Mouse (Mus musculus) limb, embryonic 11.5 days (tissue): ENCODE results near the gene Cdh13. TPM values are rescaled to one million over a fixed set of nuclear protein-coding genes. Genes with fewer than 3 reads are reported as not detected.

Experiments
- ATAC-seq: fragments of 200-750 bp; cut with Nextera tagmentation; 2 replicates; pipeline ENCODE4 v1.8.0; 2017; ENCODE audit warnings: low read depth; ENCODE audit not compliant: insufficient number of reproducible peaks, low FRiP score, low TSS enrichment
- DNase-seq: peaks from one replicate; pipeline ENCODE4 v3.0.0-alpha.2; 2015; ENCODE audit warnings: low spot score
- H3K27ac ChIP-seq: fragments of 300-500 bp; sonication (generic); replicated peaks from 2 replicates; pipeline ENCODE4 v1.5.1; 2014; ENCODE audit warnings: low read depth, mild to moderate bottlenecking, low read length
- H3K27me3 ChIP-seq: fragments of 300-500 bp; sonication (generic); 2 replicates; pipeline ENCODE4 v1.6.1; 2014; ENCODE audit warnings: mild to moderate bottlenecking, low read length, mixed read lengths; ENCODE audit not compliant: control insufficient read depth, insufficient read depth
- H3K36me3 ChIP-seq: fragments of 300-500 bp; sonication (generic); 2 replicates; pipeline ENCODE4 v1.6.1; 2014; ENCODE audit warnings: mild to moderate bottlenecking, low read length, moderate library complexity, mixed read lengths; ENCODE audit not compliant: control insufficient read depth, insufficient read depth
- H3K4me1 ChIP-seq: fragments of 300-500 bp; sonication (generic); 2 replicates; pipeline ENCODE4 v1.6.1; 2014; ENCODE audit warnings: low read length, mixed read lengths; ENCODE audit not compliant: control insufficient read depth, insufficient read depth
- H3K4me2 ChIP-seq: fragments of 300-500 bp; sonication (generic); 2 replicates; pipeline ENCODE4 v1.6.1; 2014; ENCODE audit warnings: low read depth, mild to moderate bottlenecking, moderate library complexity; ENCODE audit not compliant: severe bottlenecking
- H3K4me3 ChIP-seq: fragments of 300-500 bp; sonication (generic); 2 replicates; pipeline ENCODE4 v1.5.1; 2014; ENCODE audit warnings: low read depth, low read length
- H3K9ac ChIP-seq: fragments of 300-500 bp; sonication (generic); 2 replicates; pipeline ENCODE4 v1.6.1; 2014; ENCODE audit warnings: mild to moderate bottlenecking, low read length
- H3K9me3 ChIP-seq: fragments of 300-500 bp; sonication (generic); 2 replicates; pipeline ENCODE4 v1.6.1; 2016; ENCODE audit warnings: low read length; ENCODE audit not compliant: control insufficient read depth
- WGBS: fragments of 180-500 bp; shearing (Covaris S2); extraction: QIAGEN DNeasy Blood & Tissue Kit; methylation state at CpG from one replicate; pipeline ENCODE4 v1.1.7; 2014; 5-methylcytosine and 5-hydroxymethylcytosine counted together
- polyA plus RNA-seq: library from polyadenylated mRNA; unstranded; fragments of >200 nt; fragmentation: Nextera tagmentation; extraction: Ambion mirVana; gene quantifications from 2 replicates; pipeline ENCODE4 v1.2.1, GENCODE M21; 2014

Cdh13 gene
- polyA plus RNA-seq, 1 experiment from 2014 or later, result 4.9 TPM

DNA sequence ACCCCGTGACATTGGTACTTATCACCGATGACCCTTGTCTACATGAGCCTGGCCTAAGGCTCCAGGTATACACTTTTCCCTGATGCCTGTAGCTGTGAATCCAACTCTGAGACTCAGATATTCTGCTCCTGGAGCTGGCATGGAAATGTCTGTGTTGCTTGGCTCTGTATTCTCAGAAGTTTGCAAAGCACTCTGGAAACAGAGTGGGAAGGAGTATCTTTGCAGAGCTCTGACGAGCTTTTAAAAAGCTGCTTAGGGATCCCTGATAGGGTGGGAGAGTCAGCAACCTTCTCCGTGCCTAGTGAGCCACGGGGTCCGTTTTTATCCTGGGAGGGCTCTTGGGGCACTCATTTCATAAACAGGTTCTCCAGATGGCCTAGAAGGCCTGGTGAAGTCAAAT, 526.1 kb downstream of the Cdh13 start:
- ATAC-seq (no peak), DNase-seq (no peak)
- no peak overlapping the region for H3K4me3 ChIP-seq
- no peak overlapping the region for H3K9ac ChIP-seq
- H3K4me1 ChIP-seq, result no peaks in the 10 kb centered on the region
- H3K27me3 ChIP-seq, result no peaks in the 10 kb centered on the region
- 80% methylated on average over 6 of the region's 6 CpGs for WGBS
- H3K9me3 ChIP-seq, result no peaks in the 10 kb centered on the region
- no peak overlapping the region for H3K27ac ChIP-seq
- no peaks in the 10 kb centered on the region for H3K36me3 ChIP-seq
- H3K4me2 ChIP-seq, result no peak overlapping the region

DNA sequence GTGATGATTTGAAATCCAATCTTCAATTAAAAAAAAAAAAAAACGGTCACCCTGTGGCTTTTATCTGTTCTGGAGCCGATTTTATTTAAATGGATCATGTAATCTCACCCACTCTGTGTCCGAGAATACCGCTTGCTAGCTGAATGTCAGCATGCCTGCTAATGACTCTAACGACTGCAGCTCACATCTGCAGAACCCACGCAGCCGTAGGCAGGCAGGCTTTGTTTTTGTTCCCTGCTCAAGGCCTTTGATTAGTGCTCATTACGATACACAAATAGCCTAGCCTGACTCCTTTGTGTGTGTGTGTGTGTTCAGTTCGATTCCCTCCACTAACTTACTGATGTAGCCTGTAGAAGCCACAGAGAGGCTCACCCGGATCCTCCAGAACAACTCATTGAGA, 531.5 kb downstream of the Cdh13 start:
- H3K4me1 ChIP-seq, result no peaks in the 10 kb centered on the region
- WGBS, result 54% methylated on average over 10 of the region's 10 CpGs

DNA sequence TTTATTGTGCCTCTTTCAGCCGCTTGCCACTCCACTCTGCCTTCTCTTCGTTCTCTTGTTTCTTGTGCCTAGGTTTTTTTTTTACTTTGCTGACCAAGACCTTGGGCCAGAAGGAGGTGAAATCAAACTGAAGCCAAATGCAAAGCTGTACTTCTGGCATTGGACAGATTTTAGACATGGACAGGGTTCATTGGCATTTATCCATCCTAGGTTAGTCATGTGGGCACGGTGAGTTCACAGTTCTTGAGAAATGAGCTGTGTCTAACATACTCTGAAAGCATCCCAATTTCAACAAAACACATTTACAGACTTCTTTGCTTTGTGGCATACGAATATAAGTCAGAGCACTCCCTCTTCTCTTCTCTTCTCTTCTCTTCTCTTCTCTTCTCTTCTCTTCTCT, 543.2 kb downstream of the Cdh13 start:
- 70% methylated on average over 4 of the region's 4 CpGs for WGBS
- Histone ChIP-seq H3K9ac (no peak overlapping the region), H3K4me1 (no peaks in the 10 kb centered on the region), H3K4me2 (no peak overlapping the region), H3K27me3 (no peaks in the 10 kb centered on the region), H3K36me3 (no peaks in the 10 kb centered on the region), H3K9me3 (no peaks in the 10 kb centered on the region), H3K27ac (no peak overlapping the region), H3K4me3 (no peak overlapping the region)
- ATAC-seq, result no peak
- DNase-seq, result no peak

More for the DNA sequence above, 531.5 kb downstream of the Cdh13 start:
- Histone ChIP-seq H3K4me2 (no peak overlapping the region), H3K27ac (no peak overlapping the region), H3K27me3 (no peaks in the 10 kb centered on the region), H3K36me3 (no peaks in the 10 kb centered on the region), H3K9me3 (no peaks in the 10 kb centered on the region), H3K9ac (no peak overlapping the region), H3K4me3 (no peak overlapping the region)
- ATAC-seq, result no peak
- DNase-seq, result no peak

DNA sequence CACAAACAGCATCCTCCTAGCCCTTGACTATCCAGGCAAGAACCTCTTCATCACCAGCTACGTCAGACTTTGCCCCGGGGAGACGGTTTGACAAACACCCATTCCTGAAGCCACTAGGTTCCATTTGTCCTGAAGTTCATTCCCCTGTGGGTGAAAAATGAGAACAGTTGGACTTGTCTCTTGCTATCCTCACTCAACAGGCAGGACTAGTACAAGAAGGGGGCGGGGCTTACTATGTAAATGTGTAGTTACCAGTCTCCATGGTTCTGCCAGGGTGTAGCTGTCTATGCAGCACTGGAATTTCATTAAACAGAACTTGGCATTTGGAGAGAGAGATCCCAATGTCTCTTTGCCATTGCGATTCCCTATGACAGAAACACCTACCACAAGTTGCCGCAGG, 544.2 kb downstream of the Cdh13 start:
- H3K4me3 ChIP-seq, result no peak overlapping the region
- no peaks in the 10 kb centered on the region for H3K36me3 ChIP-seq
- no peak overlapping the region for H3K9ac ChIP-seq
- no peak overlapping the region for H3K27ac ChIP-seq
- no peak for DNase-seq
- no peak overlapping the region for H3K4me2 ChIP-seq
- H3K9me3 ChIP-seq, result no peaks in the 10 kb centered on the region
- H3K27me3 ChIP-seq, result no peaks in the 10 kb centered on the region
- ATAC-seq, result no peak
- 93% methylated on average over 6 of the region's 6 CpGs for WGBS
- H3K4me1 ChIP-seq, result no peaks in the 10 kb centered on the region

DNA sequence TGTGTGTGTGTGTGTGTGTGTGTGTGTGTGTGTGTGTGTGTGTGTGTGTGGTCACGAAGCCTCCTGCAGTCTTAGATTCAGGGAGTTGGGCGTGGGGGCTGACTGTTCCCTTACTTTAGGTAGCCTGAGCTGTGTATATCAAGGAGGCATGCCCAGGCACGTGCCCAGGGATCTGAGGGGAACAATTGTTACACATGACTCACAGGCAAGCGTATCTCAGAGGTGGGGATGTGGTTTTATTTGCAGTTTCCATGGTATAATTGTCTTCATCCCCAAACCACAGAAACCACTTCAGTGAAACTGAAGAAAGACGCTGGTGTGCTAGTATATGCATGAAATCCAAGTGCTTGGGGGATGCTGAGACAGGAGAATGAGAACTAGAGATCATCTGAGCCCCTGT, 546.8 kb downstream of the Cdh13 start:
- H3K4me1 ChIP-seq, result no peaks in the 10 kb centered on the region
- ATAC-seq, result no peak
- no peak overlapping the region for H3K9ac ChIP-seq
- H3K27me3 ChIP-seq, result no peaks in the 10 kb centered on the region
- no peak overlapping the region for H3K27ac ChIP-seq
- no peak overlapping the region for H3K4me2 ChIP-seq
- no peak for DNase-seq
- no peaks in the 10 kb centered on the region for H3K9me3 ChIP-seq
- WGBS, result 68% methylated on average over 5 of the region's 5 CpGs
- no peak overlapping the region for H3K4me3 ChIP-seq
- H3K36me3 ChIP-seq, result no peaks in the 10 kb centered on the region

GRCm38 (mm10) chr8:118831026-118831425, 547.5 kb downstream of the Cdh13 start:
- no peak overlapping the region for H3K9ac ChIP-seq
- H3K4me3 ChIP-seq, result no peak overlapping the region
- DNase-seq (no peak), ATAC-seq (no peak)
- H3K27me3 ChIP-seq, result no peaks in the 10 kb centered on the region
- H3K4me1 ChIP-seq, result no peaks in the 10 kb centered on the region
- 86% methylated on average over 10 of the region's 10 CpGs for WGBS
- H3K9me3 ChIP-seq, result no peaks in the 10 kb centered on the region
- no peak overlapping the region for H3K27ac ChIP-seq
- no peaks in the 10 kb centered on the region for H3K36me3 ChIP-seq
- no peak overlapping the region for H3K4me2 ChIP-seq

- H3K4me1 ChIP-seq, result no peaks in the 10 kb centered on the region
- H3K4me3 ChIP-seq, result no peak overlapping the region
- WGBS, result 92% methylated on average over 2 of the region's 2 CpGs
- no peaks in the 10 kb centered on the region for H3K9me3 ChIP-seq
- no peaks in the 10 kb centered on the region for H3K27me3 ChIP-seq
- no peaks in the 10 kb centered on the region for H3K36me3 ChIP-seq
- ATAC-seq (no peak), DNase-seq (no peak)
- H3K27ac ChIP-seq, result no peak overlapping the region
- H3K4me2 ChIP-seq, result no peak overlapping the region
- no peak overlapping the region for H3K9ac ChIP-seq
Observed at GRCm38 (mm10) chr8:118838801-118839200, 555.3 kb downstream of the Cdh13 start.

- peaks cover 9% of the 10 kb centered on the region for H3K4me1 ChIP-seq
- peak; percentile 50 for DNase-seq
- no peak overlapping the region for H3K27ac ChIP-seq
Observed at GRCm38 (mm10) chr8:118845690-118846089, 562.2 kb downstream of the Cdh13 start.

GRCm38 (mm10) chr8:118848021-118848420, 564.5 kb downstream of the Cdh13 start:
- Histone ChIP-seq H3K27me3 (no peaks in the 10 kb centered on the region), H3K9me3 (no peaks in the 10 kb centered on the region), H3K27ac (no peak overlapping the region), H3K9ac (no peak overlapping the region), H3K4me2 (no peak overlapping the region), H3K4me3 (no peak overlapping the region), H3K4me1 (peaks cover 9% of the 10 kb centered on the region), H3K36me3 (no peaks in the 10 kb centered on the region)
- DNase-seq (no peak), ATAC-seq (no peak)
- WGBS, result 64% methylated on average over 5 of the region's 5 CpGs

More at GRCm38 (mm10) chr8:118845690-118846089, 562.2 kb downstream of the Cdh13 start:
- peak; percentile 66 for ATAC-seq
- Histone ChIP-seq H3K36me3 (no peaks in the 10 kb centered on the region), H3K9me3 (no peaks in the 10 kb centered on the region), H3K27me3 (no peaks in the 10 kb centered on the region), H3K4me3 (no peak overlapping the region), H3K9ac (no peak overlapping the region), H3K4me2 (no peak overlapping the region)
